Mouse (Mus musculus) liver, postnatal 0 days (tissue): ENCODE data around the gene Mrs2.

Source experiments
- CTCF ChIP-seq: sonication (generic); IDR thresholded peaks from 2 replicates; pipeline ENCODE4 v1.5.1; 2016; ENCODE audit warnings: antibody characterized with exemption, low read depth
- EP300 ChIP-seq: IDR thresholded peaks from 2 replicates; pipeline ENCODE4 v1.6.1; 2016; ENCODE audit warnings: antibody characterized with exemption, low read depth, mild to moderate bottlenecking

DNA sequence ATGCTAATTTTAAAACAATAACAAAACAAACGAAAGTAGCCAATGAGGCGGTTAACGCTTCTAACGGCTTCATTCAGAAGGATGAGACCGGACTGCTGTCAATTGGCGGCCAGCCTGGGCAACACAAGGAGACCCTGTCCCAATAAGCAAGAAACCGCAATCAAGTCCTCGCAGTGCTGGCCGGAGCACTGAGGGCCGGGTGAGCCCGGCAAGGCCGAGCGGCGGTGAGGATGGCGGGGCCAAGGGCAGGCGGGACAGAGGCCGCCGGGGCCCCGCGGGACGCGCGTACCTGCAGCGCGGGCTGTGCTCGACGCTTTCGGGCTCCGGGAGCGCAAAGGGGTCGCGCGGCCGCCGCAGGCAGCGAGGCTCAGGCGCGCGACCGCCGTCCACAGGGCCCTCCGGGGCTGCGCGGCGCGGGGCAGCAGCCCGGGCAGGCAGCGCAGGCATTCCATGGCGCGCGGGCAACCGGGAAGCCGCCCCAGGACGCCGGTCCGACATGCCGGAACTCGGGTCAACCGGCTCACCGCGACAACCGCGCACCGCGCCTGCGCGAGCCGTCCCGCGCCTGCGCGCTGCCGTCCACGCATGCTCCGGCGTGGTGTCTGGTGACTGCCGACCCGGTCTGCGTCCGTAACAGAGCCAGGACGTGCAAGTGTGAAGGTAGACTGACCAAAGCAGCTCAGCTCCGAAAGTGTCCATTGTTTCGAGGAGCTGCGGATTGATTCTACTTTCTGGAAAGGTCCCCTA is at the start of gene Mrs2:
- TF ChIP-seq CTCF (no peak), EP300 (no peak)
